Mouse (Mus musculus) E14TG2a.4 (cell line): ENCODE results near the gene Iffo2.

Experiments used
- CTCF ChIP-seq: conservative IDR thresholded peaks from 2 replicates; pipeline ENCODE4 v1.5.1; 2014; ENCODE audit warnings: low read length
- NANOG ChIP-seq: IDR thresholded peaks from 2 replicates; pipeline ENCODE4 v1.6.1; 2014; ENCODE audit warnings: borderline replicate concordance, low read length, mixed read lengths
- POU5F1 ChIP-seq: IDR thresholded peaks from 2 replicates; pipeline ENCODE4 v1.6.1; 2014; ENCODE audit warnings: low read length, borderline replicate concordance

GRCm38 (mm10) chr4:139535127-139535695 is 4.9 kb downstream of the Iffo2 start:
- TF ChIP-seq CTCF: no peak
- TF ChIP-seq POU5F1: no peak
- TF ChIP-seq NANOG: no peak
